ENCODE assay signal across 8 mouse cellular contexts in the genomic region with DNA sequence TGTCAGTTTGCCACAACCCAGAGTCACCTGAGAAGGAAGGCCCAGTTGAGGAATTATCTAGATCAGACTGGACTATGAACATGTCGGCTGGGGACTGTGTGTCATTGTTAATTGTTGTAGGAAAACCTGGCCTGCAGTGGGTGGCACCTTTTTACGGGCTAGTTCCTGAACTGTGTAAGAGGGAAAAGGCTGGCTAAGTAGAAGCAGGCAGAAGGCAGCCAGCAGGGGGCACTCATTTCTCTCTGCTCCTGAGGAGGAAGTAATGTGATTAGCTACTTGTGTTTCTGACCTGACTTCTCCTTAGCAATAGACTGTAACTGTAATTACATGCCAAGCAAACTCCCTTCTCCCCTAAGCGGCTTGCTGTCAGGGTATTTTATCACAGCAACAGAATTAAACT. TPM values are rescaled to one million over a fixed set of nuclear protein-coding genes. Genes with fewer than 3 reads are reported as not detected.
DNase-seq lines count a peak whose midpoint lies in the region; ATAC-seq and TF ChIP-seq lines count a peak whose summit lies in the region.

No protein-coding gene starts in this region.

- peak; percentile 51 for DNase-seq in midbrain, embryonic 10.5 days (ENCODE audit: low spot score)
- peak; percentile 94 for DNase-seq in cerebellum, postnatal 10 days
- DNase-seq in liver, adult 2 months (ENCODE audit: extremely low read depth, low read depth, low spot score), result peak; percentile 87
- peak; percentile 39 for DNase-seq in retina, postnatal 7 days (ENCODE audit: low read depth, low spot score)
- DNase-seq in urinary bladder, adult 18-20 months (ENCODE audit: low spot score in 2 of 2), result peak; percentile 65 to 67

- 48% methylated on average over 3 of the region's 3 CpGs for WGBS in midbrain, embryonic 10.5 days
- 40% methylated on average over 3 of the region's 3 CpGs for WGBS in midbrain, embryonic 16.5 days
- WGBS in kidney, embryonic 14.5 days, result 20% methylated on average over 3 of the region's 3 CpGs
- WGBS in liver, adult 2 months, result 11% methylated on average over 3 of the region's 3 CpGs

- ATAC-seq in midbrain, embryonic 16.5 days, result no peak
- peak; percentile 98 for ATAC-seq in granulocyte monocyte progenitor cell, adult 5-6 weeks (replicated peaks; ENCODE audit: poor library complexity, severe bottlenecking)
- ATAC-seq in kidney, embryonic 14.5 days (ENCODE audit: low FRiP score, low TSS enrichment), result 0 out of 2 replicates have a peak, but pooled peaks have one; percentile 62

- peak; percentile 81 for TF ChIP-seq CTCF in liver, adult 2 months (IDR thresholded peaks at IDR 0.05; ENCODE audit: low read depth, low read length)

- no peaks in the 10 kb centered on the region for H3K4me1 ChIP-seq in midbrain, embryonic 10.5 days
- no peaks in the 10 kb centered on the region for H3K4me1 ChIP-seq in midbrain, embryonic 16.5 days (ENCODE audit: control insufficient read depth, insufficient read depth, low read length)
- H3K4me1 ChIP-seq in kidney, embryonic 14.5 days (ENCODE audit: control insufficient read depth, insufficient read depth, low read length), result no peaks in the 10 kb centered on the region
- H3K4me1 ChIP-seq in liver, adult 2 months (ENCODE audit: control insufficient read depth, insufficient read depth, low read length), result peaks cover 22% of the 10 kb centered on the region

- no peaks in the 10 kb centered on the region for H3K9me3 ChIP-seq in midbrain, embryonic 10.5 days (replicated peaks)
- H3K9me3 ChIP-seq in midbrain, embryonic 16.5 days (replicated peaks; ENCODE audit: control insufficient read depth, low read length, poor library complexity, severe bottlenecking), result no peaks in the 10 kb centered on the region
- H3K9me3 ChIP-seq in kidney, embryonic 14.5 days (ENCODE audit: control insufficient read depth, low read length), result no peaks in the 10 kb centered on the region

- no peaks in the 10 kb centered on the region for H3K27me3 ChIP-seq in midbrain, embryonic 10.5 days (ENCODE audit: low read depth, poor library complexity, severe bottlenecking)
- no peaks in the 10 kb centered on the region for H3K27me3 ChIP-seq in midbrain, embryonic 16.5 days (ENCODE audit: control insufficient read depth, insufficient read depth, low read depth, low read length)
- H3K27me3 ChIP-seq in kidney, embryonic 14.5 days (ENCODE audit: control insufficient read depth, insufficient read depth, low read length), result no peaks in the 10 kb centered on the region
- H3K27me3 ChIP-seq in liver, adult 2 months (ENCODE audit: control insufficient read depth, insufficient read depth, low read length), result no peaks in the 10 kb centered on the region

- H3K36me3 ChIP-seq in midbrain, embryonic 10.5 days, result no peaks in the 10 kb centered on the region
- H3K36me3 ChIP-seq in midbrain, embryonic 16.5 days (ENCODE audit: control insufficient read depth, insufficient read depth, low read length), result no peaks in the 10 kb centered on the region
- no peaks in the 10 kb centered on the region for H3K36me3 ChIP-seq in kidney, embryonic 14.5 days (ENCODE audit: control insufficient read depth, insufficient read depth, low read length)
- H3K36me3 ChIP-seq in liver, adult 2 months (ENCODE audit: control insufficient read depth, insufficient read depth, low read length), result 0 out of 2 replicates have a peak, but pooled peaks cover 2% of the 10 kb centered on the region

- peaks cover 2% of the 10 kb centered on the region; the same call in 1 of the 2 replicates for H3K79me2 ChIP-seq in liver, adult 2 months (ENCODE audit: control insufficient read depth, insufficient read depth, low read length)

- H3K4me2 ChIP-seq in midbrain, embryonic 16.5 days (ENCODE audit: low read length), result no peak overlapping the region
- H3K4me2 ChIP-seq in kidney, embryonic 14.5 days (replicated peaks; ENCODE audit: low read depth, low read length), result no peak overlapping the region

- H3K27ac ChIP-seq in midbrain, embryonic 10.5 days (replicated peaks), result no peak overlapping the region
- no peak overlapping the region for H3K27ac ChIP-seq in midbrain, embryonic 16.5 days (ENCODE audit: low read length)
- no peak overlapping the region for H3K27ac ChIP-seq in kidney, embryonic 14.5 days (ENCODE audit: low read depth, low read length)
- peak overlapping the region; percentile 93 for H3K27ac ChIP-seq in liver, adult 2 months (replicated peaks; ENCODE audit: insufficient read depth, low read depth, low read length)

- no peak for TF ChIP-seq POLR2A in liver, adult 2 months (IDR thresholded peaks at IDR 0.05; ENCODE audit: extremely low read depth, insufficient read depth, low read length)

- no peak overlapping the region for H3K4me3 ChIP-seq in midbrain, embryonic 10.5 days
- no peak overlapping the region for H3K4me3 ChIP-seq in midbrain, embryonic 16.5 days (ENCODE audit: low read depth, low read length)
- H3K4me3 ChIP-seq in kidney, embryonic 14.5 days (ENCODE audit: low read length), result no peak overlapping the region
- H3K4me3 ChIP-seq in liver, adult 2 months (ENCODE audit: insufficient read depth, low read depth, low read length), result no peak overlapping the region

- no peak overlapping the region for H3K9ac ChIP-seq in midbrain, embryonic 16.5 days (ENCODE audit: low read depth, low read length)
- H3K9ac ChIP-seq in kidney, embryonic 14.5 days (ENCODE audit: low read depth, low read length), result no peak overlapping the region
- no peak overlapping the region; the same call in 1 of the 2 replicates for H3K9ac ChIP-seq in liver, adult 2 months (ENCODE audit: low read depth, low read length)

RNA-seq across cellular contexts. Expression of a gene that starts 38.7 kb away (rescaled TPM):
- polyA plus RNA-seq in midbrain, embryonic 10.5 days (2016; fragmentation: Nextera tagmentation; extraction: Ambion mirVana), result 1.9 and 2.6 TPM in 2 replicates
- 17.7 and 18.6 TPM in 2 replicates for polyA plus RNA-seq in midbrain, embryonic 16.5 days (2015; fragmentation: Nextera tagmentation; extraction: Ambion mirVana)
- 0.43 TPM in 1 of 2 replicates, not detected in the other for total RNA-seq in granulocyte monocyte progenitor cell, adult 5-6 weeks (2014; fragmentation: Nextera tagmentation)
- 0.04 and 0.05 TPM in 2 replicates for total RNA-seq in granulocyte monocyte progenitor cell, adult 5-6 weeks (2017)
- polyA plus RNA-seq in kidney, embryonic 14.5 days (2014; fragmentation: Nextera tagmentation; extraction: Ambion mirVana), result 2.8 and 5.5 TPM in 2 replicates
- total RNA-seq in liver, adult 2 months (2014; rRNA removed), result 21.3 and 24.9 TPM in 2 replicates
- polyA plus RNA-seq in liver, adult 2 months (2012; rRNA removed), result 8.2 and 11.3 TPM in 2 replicates

Comparison
In these comparisons a context has a peak if more than half of its experiments do, and no peak if none do; other contexts are left out.
1. DNase-seq: peak in every context shown above with its lines; median percentile 94 in cerebellum, postnatal 10 days; 87 in liver, adult 2 months; 66 in urinary bladder, adult 18-20 months; 51 in midbrain, embryonic 10.5 days; 39 in retina, postnatal 7 days.